Mouse (Mus musculus) hindbrain, postnatal 0 days (tissue): ENCODE results near the gene Gprc5b. TPM values are rescaled to one million over a fixed set of nuclear protein-coding genes. Genes with fewer than 3 reads are reported as not detected.

Experiments
- ATAC-seq: fragments of 200-750 bp; cut with Nextera tagmentation; 2 replicates; pipeline ENCODE4 v1.8.0; 2017; ENCODE audit warnings: mild to moderate bottlenecking, moderate TSS enrichment, moderate library complexity
- DNase-seq: peaks from one replicate; pipeline ENCODE4 v3.0.0-alpha.2; 2015; ENCODE audit warnings: low spot score
- H3K27ac ChIP-seq: fragments of 300-500 bp; sonication (generic); 2 replicates; pipeline ENCODE4 v1.5.1; 2014; ENCODE audit warnings: mild to moderate bottlenecking
- H3K27me3 ChIP-seq: fragments of 300-500 bp; sonication (generic); 2 replicates; pipeline ENCODE4 v1.6.1; 2014; ENCODE audit warnings: low read length, mixed read lengths; ENCODE audit not compliant: insufficient read depth
- H3K36me3 ChIP-seq: fragments of 300-500 bp; sonication (generic); 2 replicates; pipeline ENCODE4 v1.6.1; 2014; ENCODE audit warnings: low read length, mixed read lengths; ENCODE audit not compliant: insufficient read depth
- H3K4me1 ChIP-seq: fragments of 300-500 bp; sonication (generic); 2 replicates; pipeline ENCODE4 v1.6.1; 2014; ENCODE audit warnings: antibody characterized with exemption, low read length, mixed read lengths; ENCODE audit not compliant: insufficient read depth
- H3K4me2 ChIP-seq: fragments of 300-500 bp; sonication (generic); 2 replicates; pipeline ENCODE4 v1.6.1; 2014; ENCODE audit warnings: low read depth, mild to moderate bottlenecking, low read length, moderate library complexity, mixed read lengths
- H3K4me3 ChIP-seq: fragments of 300-500 bp; sonication (generic); 2 replicates; pipeline ENCODE4 v1.5.1; 2014; ENCODE audit warnings: low read length
- H3K9ac ChIP-seq: fragments of 300-500 bp; sonication (generic); replicated peaks from 2 replicates; pipeline ENCODE4 v1.6.1; 2014; ENCODE audit warnings: mild to moderate bottlenecking, low read length, moderate library complexity, mixed read lengths
- H3K9me3 ChIP-seq: fragments of 300-500 bp; sonication (generic); 2 replicates; pipeline ENCODE4 v1.6.1; 2016; ENCODE audit warnings: low read length, mixed read lengths
- CTCF ChIP-seq: IDR thresholded peaks from 2 replicates; pipeline ENCODE4 v1.5.1; 2016; ENCODE audit warnings: antibody characterized with exemption, control low read depth, low read depth
- WGBS: fragments of 180-500 bp; shearing (Covaris S2); extraction: QIAGEN DNeasy Blood & Tissue Kit; methylation state at CpG from one replicate; pipeline ENCODE4 v1.1.7; 2014; 5-methylcytosine and 5-hydroxymethylcytosine counted together
- polyA plus RNA-seq: library from polyadenylated mRNA; unstranded; fragments of >200 nt; fragmentation: Nextera tagmentation; extraction: Ambion mirVana; gene quantifications from 2 replicates; pipeline ENCODE4 v1.2.1, GENCODE M21; 2015
- total RNA-seq: library from RNA; depleted of rRNA; stranded (reverse); fragments of >200 nt; gene quantifications from 2 replicates; pipeline ENCODE4 v1.2.3, GENCODE M21; 2014

The Gprc5b gene
- total and polyA plus RNA-seq, 2 experiments from 2014 or later, result 9.5 to 56.9 TPM

- WGBS, result 74% methylated on average over 3 of the region's 3 CpGs
- TF ChIP-seq CTCF, result no peak
- no peak overlapping the region for H3K4me2 ChIP-seq
- H3K9ac ChIP-seq, result no peak overlapping the region
- H3K27me3 ChIP-seq, result no peaks in the 10 kb centered on the region
- H3K36me3 ChIP-seq, result no peaks in the 10 kb centered on the region
- no peak overlapping the region for H3K4me3 ChIP-seq
- H3K4me1 ChIP-seq, result no peaks in the 10 kb centered on the region
- H3K9me3 ChIP-seq, result no peaks in the 10 kb centered on the region
- ATAC-seq (no peak), DNase-seq (no peak)
- no peak overlapping the region for H3K27ac ChIP-seq
These were observed 52.7 kb downstream of the Gprc5b start for GRCm38 (mm10) chr7:118942297-118942696.

- WGBS, result 80% methylated on average over 11 of the region's 11 CpGs
- no peaks in the 10 kb centered on the region for H3K27me3 ChIP-seq
- ATAC-seq (no peak), DNase-seq (no peak)
- no peak overlapping the region for H3K9ac ChIP-seq
- TF ChIP-seq CTCF, result no peak
- no peaks in the 10 kb centered on the region for H3K36me3 ChIP-seq
- no peak overlapping the region for H3K4me3 ChIP-seq
- H3K9me3 ChIP-seq, result no peaks in the 10 kb centered on the region
- H3K27ac ChIP-seq, result no peak overlapping the region
- H3K4me1 ChIP-seq, result no peaks in the 10 kb centered on the region
- no peak overlapping the region for H3K4me2 ChIP-seq
These were observed 57.3 kb downstream of the Gprc5b start for GRCm38 (mm10) chr7:118937469-118938387.

DNA sequence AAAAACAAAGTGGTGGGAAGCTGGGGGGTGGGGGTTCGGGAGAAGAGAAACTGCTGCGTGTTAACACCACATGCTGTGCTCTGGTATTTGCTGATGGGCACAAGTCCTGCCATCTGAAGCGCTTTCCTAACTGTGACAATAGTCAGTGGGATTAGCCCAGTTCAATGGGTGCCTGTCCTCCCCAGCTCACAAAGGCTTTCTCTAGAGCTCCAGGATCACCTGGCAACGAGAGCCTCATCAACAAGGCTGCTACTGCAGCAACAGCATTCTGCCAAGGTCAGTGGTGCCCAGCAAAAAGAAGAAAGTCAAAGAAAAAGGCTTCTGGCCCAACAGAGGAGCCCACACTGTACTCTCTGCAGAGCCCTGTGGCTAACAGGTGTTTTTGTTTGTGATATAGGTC is 58.2 kb downstream of the Gprc5b start:
- 12% methylated on average over 4 of the region's 4 CpGs for WGBS
- ATAC-seq, result peak; percentile 58
- Histone ChIP-seq H3K9me3 (no peaks in the 10 kb centered on the region), H3K27ac (no peak overlapping the region), H3K4me2 (no peak overlapping the region), H3K9ac (no peak overlapping the region), H3K27me3 (no peaks in the 10 kb centered on the region), H3K4me3 (no peak overlapping the region), H3K36me3 (no peaks in the 10 kb centered on the region), H3K4me1 (no peaks in the 10 kb centered on the region)
- TF ChIP-seq CTCF, result no peak
- peak; percentile 46 for DNase-seq

- Histone ChIP-seq H3K9me3 (no peaks in the 10 kb centered on the region), H3K4me1 (0 out of 2 replicates have a peak, but pooled peaks cover 1% of the 10 kb centered on the region), H3K4me3 (no peak overlapping the region), H3K4me2 (no peak overlapping the region), H3K9ac (no peak overlapping the region), H3K27ac (no peak overlapping the region), H3K36me3 (no peaks in the 10 kb centered on the region), H3K27me3 (no peaks in the 10 kb centered on the region)
- DNase-seq (no peak), ATAC-seq (no peak)
- WGBS, result 73% methylated on average over 2 of the region's 2 CpGs
- no peak for TF ChIP-seq CTCF
These were observed 59.7 kb downstream of the Gprc5b start for GRCm38 (mm10) chr7:118935306-118935705.

GRCm38 (mm10) chr7:118931502-118932395 is 63.3 kb downstream of the Gprc5b start:
- Histone ChIP-seq H3K9me3 (no peaks in the 10 kb centered on the region), H3K27ac (no peak overlapping the region), H3K4me1 (0 out of 2 replicates have a peak, but pooled peaks cover 8% of the 10 kb centered on the region), H3K4me3 (no peak overlapping the region), H3K36me3 (no peaks in the 10 kb centered on the region), H3K4me2 (no peak overlapping the region), H3K27me3 (no peaks in the 10 kb centered on the region), H3K9ac (no peak overlapping the region)
- ATAC-seq, result no peak
- no peak for TF ChIP-seq CTCF
- DNase-seq, result no peak
- 76% methylated on average over 17 of the region's 17 CpGs for WGBS

DNA sequence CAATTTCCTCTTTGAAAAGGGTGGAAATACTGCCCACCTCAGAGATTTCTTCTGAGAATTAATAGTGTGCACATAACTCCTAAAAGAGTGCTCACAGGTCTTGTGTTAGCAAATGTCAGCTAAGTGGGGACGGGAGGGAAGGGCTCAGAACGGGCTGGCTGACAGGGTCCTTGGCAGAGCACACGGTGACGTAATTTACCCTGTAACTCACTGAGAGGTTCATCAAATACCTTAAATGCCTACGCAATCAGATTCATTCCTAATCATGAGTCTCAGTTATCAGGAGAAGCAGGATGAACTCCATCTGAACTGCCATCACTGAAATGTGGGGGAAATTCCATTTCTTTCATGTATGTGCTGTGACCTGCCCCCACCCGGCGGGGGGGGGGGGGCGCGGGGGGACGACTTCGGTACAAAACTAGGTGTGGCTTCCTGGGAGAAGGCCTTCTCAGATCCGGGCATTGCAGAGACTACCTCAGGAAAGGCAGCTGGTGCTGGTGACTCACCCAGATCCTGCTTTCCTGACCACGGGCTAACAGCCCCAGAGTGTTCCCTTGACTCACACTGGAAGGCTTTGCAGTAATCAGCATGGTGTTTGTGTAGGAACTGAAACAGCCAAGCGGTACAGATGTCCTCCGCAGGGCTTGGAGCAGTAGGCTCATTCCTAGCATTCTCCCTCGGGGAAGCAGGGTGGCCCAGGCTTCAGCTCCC is 65.3 kb downstream of the Gprc5b start:
- Histone ChIP-seq H3K36me3 (no peaks in the 10 kb centered on the region), H3K9ac (no peak overlapping the region), H3K27ac (peak overlapping the region; percentile 11; the same call in 1 of the 2 replicates), H3K9me3 (no peaks in the 10 kb centered on the region), H3K4me2 (no peak overlapping the region), H3K4me3 (no peak overlapping the region), H3K4me1 (0 out of 2 replicates have a peak, but pooled peaks cover 8% of the 10 kb centered on the region), H3K27me3 (no peaks in the 10 kb centered on the region)
- 38% methylated on average over 16 of the region's 16 CpGs for WGBS
- DNase-seq (peak; percentile 23), ATAC-seq (no peak)
- TF ChIP-seq CTCF, result no peak
